Mouse (Mus musculus) lung, embryonic 15.5 days (tissue): ENCODE measurements around the gene Prex1. TPM values are rescaled to one million over a fixed set of nuclear protein-coding genes. Genes with fewer than 3 reads are reported as not detected.
A peak's percentile ranks its signal among the peaks of the same experiment; 100 is the strongest.

Source experiments
- ATAC-seq: fragments of 200-750 bp; cut with Nextera tagmentation; 2 replicates; pipeline ENCODE4 v1.8.0; 2017; ENCODE audit warnings: moderate number of reproducible peaks, borderline replicate concordance; ENCODE audit not compliant: low FRiP score, low TSS enrichment; ENCODE audit errors: extremely low read depth
- H3K27ac ChIP-seq: fragments of 300-500 bp; sonication (generic); 2 replicates; pipeline ENCODE4 v1.5.1; 2015; ENCODE audit warnings: moderate library complexity, mild to moderate bottlenecking, inconsistent platforms
- H3K27me3 ChIP-seq: fragments of 300-500 bp; sonication (generic); 2 replicates; pipeline ENCODE4 v1.6.1; 2015; ENCODE audit warnings: inconsistent platforms
- H3K36me3 ChIP-seq: fragments of 300-500 bp; sonication (generic); 2 replicates; pipeline ENCODE4 v1.6.1; 2015; ENCODE audit warnings: inconsistent platforms
- H3K4me1 ChIP-seq: fragments of 300-500 bp; sonication (generic); 2 replicates; pipeline ENCODE4 v1.6.1; 2015; ENCODE audit warnings: inconsistent platforms
- H3K4me2 ChIP-seq: fragments of 300-500 bp; sonication (generic); 2 replicates; pipeline ENCODE4 v1.6.1; 2015; ENCODE audit warnings: inconsistent platforms, mild to moderate bottlenecking, moderate library complexity
- H3K4me3 ChIP-seq: fragments of 300-500 bp; sonication (generic); 2 replicates; pipeline ENCODE4 v1.5.1; 2015; ENCODE audit warnings: mild to moderate bottlenecking, inconsistent platforms
- H3K9ac ChIP-seq: fragments of 300-500 bp; sonication (generic); 2 replicates; pipeline ENCODE4 v1.6.1; 2015; ENCODE audit warnings: inconsistent platforms
- H3K9me3 ChIP-seq: fragments of 300-500 bp; sonication (generic); 2 replicates; pipeline ENCODE4 v1.6.1; 2016; ENCODE audit warnings: inconsistent platforms
- WGBS: fragments of 180-500 bp; shearing (Covaris S2); methylation state at CpG from one replicate; pipeline ENCODE4 v1.1.7; 2015; 5-methylcytosine and 5-hydroxymethylcytosine counted together
- polyA plus RNA-seq: library from polyadenylated mRNA; unstranded; fragments of >200 nt; fragmentation: Nextera tagmentation; extraction: Ambion mirVana; gene quantifications from 2 replicates; pipeline ENCODE4 v1.2.1, GENCODE M21; 2015

Prex1 gene
- polyA plus RNA-seq, 1 experiment from 2014 or later, result 10.6 TPM

DNA sequence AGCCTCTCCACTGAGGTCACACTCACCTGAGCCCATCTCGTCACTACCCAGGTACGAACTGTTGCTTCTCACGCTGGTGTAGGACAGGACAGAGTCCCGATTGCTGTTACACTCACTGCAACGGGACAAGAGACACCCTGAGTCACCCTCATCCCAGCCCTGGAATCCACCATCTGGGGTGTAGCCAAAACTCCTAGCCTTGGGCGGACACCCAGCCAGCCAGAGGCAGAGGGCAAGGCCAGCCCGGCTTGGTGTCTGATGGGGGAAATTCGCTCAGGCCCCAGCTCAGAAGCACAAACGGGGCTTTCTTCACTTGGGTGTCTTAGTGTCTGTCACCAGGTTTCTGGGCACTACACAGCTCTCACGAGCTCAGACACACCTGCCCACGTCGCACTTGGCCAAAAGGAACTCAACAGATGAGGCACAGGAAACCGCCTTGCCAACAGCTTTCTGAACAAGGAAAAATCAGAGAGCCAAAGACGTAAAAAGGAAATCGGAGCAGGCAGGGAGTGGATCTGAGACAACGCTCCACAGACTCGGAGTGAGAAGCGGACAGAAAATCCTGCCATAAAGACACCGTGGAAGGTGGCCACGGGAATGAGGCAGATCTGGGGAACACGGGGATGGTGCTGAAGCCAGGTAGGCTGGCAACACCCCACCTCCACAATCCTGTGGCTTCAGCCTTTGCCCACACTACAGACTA, 131.6 kb downstream of the Prex1 start:
- no peaks in the 10 kb centered on the region for H3K27me3 ChIP-seq
- no peaks in the 10 kb centered on the region for H3K9me3 ChIP-seq
- no peak overlapping the region for H3K27ac ChIP-seq
- H3K4me2 ChIP-seq, result no peak overlapping the region
- no peaks in the 10 kb centered on the region for H3K4me1 ChIP-seq
- H3K9ac ChIP-seq, result no peak overlapping the region
- no peak overlapping the region for H3K4me3 ChIP-seq
- no peak for ATAC-seq
- no peaks in the 10 kb centered on the region for H3K36me3 ChIP-seq
- 87% methylated on average over 21 of the region's 21 CpGs for WGBS

DNA sequence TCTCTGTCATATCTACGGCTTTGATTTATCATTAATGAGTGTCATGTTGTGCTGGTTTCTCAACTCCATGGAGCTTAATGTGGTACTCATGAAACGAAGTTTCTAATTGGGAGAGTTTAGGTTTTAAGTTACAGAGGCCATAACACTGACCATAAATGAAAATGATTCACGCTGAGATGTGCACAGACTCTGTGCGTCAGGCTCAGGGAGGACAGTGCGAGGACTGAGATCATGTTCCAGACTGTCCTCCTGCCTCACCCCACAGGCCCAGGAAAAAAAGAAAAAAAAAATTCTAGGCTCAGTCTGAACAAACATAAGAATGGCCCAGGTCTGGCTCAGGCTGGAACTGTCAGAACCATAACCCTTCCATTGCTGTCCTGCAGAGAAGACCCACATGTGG, 133.8 kb downstream of the Prex1 start:
- Histone ChIP-seq H3K27me3 (no peaks in the 10 kb centered on the region), H3K9ac (no peak overlapping the region), H3K4me1 (no peaks in the 10 kb centered on the region), H3K9me3 (no peaks in the 10 kb centered on the region), H3K4me3 (no peak overlapping the region), H3K4me2 (no peak overlapping the region), H3K36me3 (no peaks in the 10 kb centered on the region), H3K27ac (no peak overlapping the region)
- no peak for ATAC-seq
- 87% methylated on average over 5 of the region's 5 CpGs for WGBS

DNA sequence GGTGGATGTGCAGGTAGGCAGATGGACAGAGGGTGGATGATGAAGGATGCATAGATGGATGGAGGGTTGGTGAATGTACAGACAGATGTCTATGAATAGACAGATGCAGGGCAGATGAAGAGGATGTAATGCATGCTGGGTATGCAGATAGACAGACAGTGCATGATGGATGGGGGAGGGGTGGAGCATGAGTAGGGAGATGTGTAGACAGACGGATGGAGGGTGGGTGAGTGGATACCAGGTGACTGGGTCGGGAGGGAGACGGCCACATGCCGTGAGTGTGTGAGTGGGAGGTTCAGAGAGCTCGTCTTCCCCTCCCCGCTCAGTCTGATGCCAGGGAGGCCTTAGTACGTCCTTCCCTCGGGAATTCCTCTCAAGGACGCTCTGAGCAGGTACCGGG, 134.3 kb downstream of the Prex1 start:
- Histone ChIP-seq H3K4me1 (no peaks in the 10 kb centered on the region), H3K36me3 (no peaks in the 10 kb centered on the region), H3K4me2 (no peak overlapping the region), H3K9me3 (no peaks in the 10 kb centered on the region), H3K9ac (no peak overlapping the region), H3K4me3 (no peak overlapping the region), H3K27ac (no peak overlapping the region), H3K27me3 (no peaks in the 10 kb centered on the region)
- WGBS, result 74% methylated on average over 10 of the region's 10 CpGs
- ATAC-seq, result no peak

DNA sequence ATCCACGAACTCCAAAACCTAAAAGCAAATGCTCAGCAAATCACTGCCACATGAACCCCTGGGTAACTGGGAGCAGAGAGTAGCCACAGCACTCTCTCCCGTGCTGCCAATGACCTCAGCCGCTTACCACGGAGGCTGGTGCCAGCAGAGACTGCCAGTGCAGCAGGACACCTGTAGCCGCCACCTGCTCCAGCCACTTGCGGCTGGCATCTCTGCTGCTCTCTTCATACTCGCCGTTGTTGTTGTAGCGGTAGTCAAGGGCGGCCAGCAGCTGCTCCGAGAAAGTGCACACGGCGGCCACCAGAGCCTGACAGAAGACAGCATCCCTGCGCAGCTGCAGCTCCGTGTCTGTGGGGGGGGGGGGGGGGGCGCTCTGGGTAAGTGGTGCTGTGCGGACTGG, 138.2 kb downstream of the Prex1 start:
- H3K9ac ChIP-seq, result no peak overlapping the region
- no peaks in the 10 kb centered on the region for H3K27me3 ChIP-seq
- no peak overlapping the region for H3K4me2 ChIP-seq
- WGBS, result 64% methylated on average over 17 of the region's 17 CpGs
- no peaks in the 10 kb centered on the region for H3K9me3 ChIP-seq
- H3K4me1 ChIP-seq, result no peaks in the 10 kb centered on the region
- H3K4me3 ChIP-seq, result no peak overlapping the region
- ATAC-seq, result no peak
- no peak overlapping the region for H3K27ac ChIP-seq
- no peaks in the 10 kb centered on the region for H3K36me3 ChIP-seq

DNA sequence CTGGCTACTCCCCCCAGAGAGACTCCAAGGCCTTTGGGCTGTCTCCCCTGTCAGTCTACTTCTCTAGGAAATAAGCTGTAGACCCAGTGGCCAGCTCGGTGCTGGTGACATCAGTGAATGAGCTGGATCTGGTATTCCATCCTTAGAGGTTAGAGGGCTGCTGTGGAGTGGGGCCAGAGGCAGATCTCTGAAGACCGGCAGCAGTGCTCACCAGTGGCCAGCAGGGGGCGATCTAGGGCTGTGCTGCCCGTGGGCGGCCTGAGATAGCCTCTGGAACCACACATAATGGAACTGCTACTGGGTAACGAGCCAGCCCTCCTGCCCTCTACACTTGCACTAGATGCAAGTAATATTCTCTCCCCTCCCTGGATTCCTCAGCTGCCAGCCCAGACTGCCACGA, 138.7 kb downstream of the Prex1 start:
- WGBS, result 13% methylated on average over 7 of the region's 7 CpGs
- no peak for ATAC-seq
- Histone ChIP-seq H3K27ac (no peak overlapping the region), H3K9ac (no peak overlapping the region), H3K4me3 (no peak overlapping the region), H3K27me3 (no peaks in the 10 kb centered on the region), H3K4me2 (no peak overlapping the region), H3K4me1 (no peaks in the 10 kb centered on the region), H3K9me3 (no peaks in the 10 kb centered on the region), H3K36me3 (no peaks in the 10 kb centered on the region)

DNA sequence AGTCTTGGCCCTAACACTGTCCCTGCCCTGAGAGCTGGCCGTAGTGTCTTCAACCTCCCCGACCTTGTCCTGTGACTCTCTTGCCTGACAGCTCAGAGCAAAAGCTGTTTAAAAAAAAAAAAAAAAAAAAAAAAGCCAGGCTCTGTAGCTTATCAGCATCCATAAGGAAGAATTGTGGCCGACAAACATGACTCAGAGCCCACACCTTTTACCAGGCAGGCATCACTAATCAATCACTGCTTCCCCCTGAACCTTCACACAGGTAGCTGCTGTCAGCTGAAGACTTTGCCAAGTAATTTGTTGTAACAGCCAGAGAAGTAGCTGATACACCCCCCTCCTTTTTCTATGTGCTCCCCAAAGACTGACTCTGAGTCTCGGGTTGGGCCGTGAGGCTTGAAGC, 140.0 kb downstream of the Prex1 start:
- no peak overlapping the region for H3K4me2 ChIP-seq
- no peak for ATAC-seq
- H3K9ac ChIP-seq, result no peak overlapping the region
- H3K27me3 ChIP-seq, result no peaks in the 10 kb centered on the region
- H3K36me3 ChIP-seq, result no peaks in the 10 kb centered on the region
- WGBS, result 67% methylated on average over 5 of the region's 5 CpGs
- H3K4me1 ChIP-seq, result no peaks in the 10 kb centered on the region
- H3K9me3 ChIP-seq, result no peaks in the 10 kb centered on the region
- no peak overlapping the region for H3K27ac ChIP-seq
- no peak overlapping the region for H3K4me3 ChIP-seq

DNA sequence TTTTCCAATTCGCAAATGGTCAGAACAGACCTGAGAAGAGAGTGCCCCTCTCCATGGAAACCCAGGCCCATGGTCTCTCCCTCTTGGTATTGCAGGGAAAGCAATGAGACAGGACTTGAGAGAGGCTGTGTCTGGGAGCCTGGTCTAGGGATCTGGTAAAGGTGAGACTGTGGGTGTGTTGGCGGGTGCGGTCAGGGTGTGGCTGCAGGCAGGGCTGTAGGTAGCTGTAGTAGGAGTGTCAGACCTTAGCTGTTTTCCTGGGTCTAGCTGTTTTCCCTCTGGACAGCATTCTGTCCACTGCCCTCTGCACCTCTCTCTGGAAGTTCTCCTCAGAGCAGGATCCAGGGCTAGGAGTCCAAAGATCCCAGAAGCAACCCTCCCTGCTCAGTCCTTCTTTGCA, 141.3 kb downstream of the Prex1 start:
- no peaks in the 10 kb centered on the region for H3K9me3 ChIP-seq
- ATAC-seq, result no peak
- no peak overlapping the region for H3K4me2 ChIP-seq
- H3K4me3 ChIP-seq, result no peak overlapping the region
- no peaks in the 10 kb centered on the region for H3K4me1 ChIP-seq
- no peaks in the 10 kb centered on the region for H3K36me3 ChIP-seq
- H3K27me3 ChIP-seq, result no peaks in the 10 kb centered on the region
- H3K27ac ChIP-seq, result no peak overlapping the region
- 90% methylated on average over 3 of the region's 3 CpGs for WGBS
- H3K9ac ChIP-seq, result no peak overlapping the region

DNA sequence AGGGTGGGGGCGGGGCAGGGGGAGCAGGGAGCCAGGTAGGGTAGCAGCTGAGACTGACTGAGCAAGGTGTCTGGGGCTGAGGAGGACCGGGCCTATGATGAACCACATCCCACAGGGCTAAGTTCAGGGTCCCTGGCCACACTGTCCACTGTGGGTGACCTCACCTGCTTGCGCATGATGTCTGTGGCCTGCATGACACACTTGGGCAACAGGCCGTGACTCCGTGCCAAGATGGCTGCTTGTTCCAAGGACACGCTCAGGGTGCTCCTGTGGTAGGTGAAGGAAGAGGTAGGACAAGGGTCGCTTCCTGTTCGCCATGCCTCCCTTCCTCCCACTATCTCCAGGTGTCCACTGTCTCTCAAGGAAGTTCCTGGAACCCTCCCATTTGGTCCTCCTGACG, 144.4 kb downstream of the Prex1 start:
- Histone ChIP-seq H3K36me3 (no peaks in the 10 kb centered on the region), H3K9me3 (no peaks in the 10 kb centered on the region), H3K4me2 (no peak overlapping the region), H3K27me3 (no peaks in the 10 kb centered on the region), H3K4me3 (no peak overlapping the region), H3K4me1 (0 out of 2 replicates have a peak, but pooled peaks cover 2% of the 10 kb centered on the region), H3K9ac (no peak overlapping the region), H3K27ac (no peak overlapping the region)
- 91% methylated on average over 9 of the region's 9 CpGs for WGBS
- ATAC-seq, result no peak

DNA sequence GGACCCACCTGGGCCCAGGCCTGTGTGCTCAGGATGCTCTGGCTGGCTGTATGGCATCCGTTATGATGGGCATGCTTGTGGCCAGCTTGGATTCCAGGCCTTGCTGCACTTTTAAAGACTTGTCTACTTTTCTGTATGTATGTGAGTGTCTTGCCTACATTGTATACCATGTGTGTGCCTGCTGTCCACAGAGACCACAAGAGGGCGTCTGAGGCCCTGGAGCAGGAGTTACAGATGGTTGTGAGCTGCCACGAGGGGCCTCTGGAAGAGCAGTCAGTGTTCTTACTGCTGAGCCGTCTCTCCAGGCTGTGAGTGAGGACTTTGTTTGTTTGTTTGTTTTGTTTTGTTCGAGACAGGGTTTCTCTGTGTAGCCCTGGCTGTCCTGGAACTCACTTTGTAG, 148.1 kb downstream of the Prex1 start:
- H3K36me3 ChIP-seq, result no peaks in the 10 kb centered on the region
- no peaks in the 10 kb centered on the region for H3K27me3 ChIP-seq
- ATAC-seq, result no peak
- WGBS, result 69% methylated on average over 5 of the region's 5 CpGs
- H3K9me3 ChIP-seq, result no peaks in the 10 kb centered on the region
- H3K9ac ChIP-seq, result no peak overlapping the region
- H3K27ac ChIP-seq, result no peak overlapping the region
- 0 out of 2 replicates have a peak, but pooled peaks cover 2% of the 10 kb centered on the region for H3K4me1 ChIP-seq
- H3K4me3 ChIP-seq, result no peak overlapping the region
- no peak overlapping the region for H3K4me2 ChIP-seq

DNA sequence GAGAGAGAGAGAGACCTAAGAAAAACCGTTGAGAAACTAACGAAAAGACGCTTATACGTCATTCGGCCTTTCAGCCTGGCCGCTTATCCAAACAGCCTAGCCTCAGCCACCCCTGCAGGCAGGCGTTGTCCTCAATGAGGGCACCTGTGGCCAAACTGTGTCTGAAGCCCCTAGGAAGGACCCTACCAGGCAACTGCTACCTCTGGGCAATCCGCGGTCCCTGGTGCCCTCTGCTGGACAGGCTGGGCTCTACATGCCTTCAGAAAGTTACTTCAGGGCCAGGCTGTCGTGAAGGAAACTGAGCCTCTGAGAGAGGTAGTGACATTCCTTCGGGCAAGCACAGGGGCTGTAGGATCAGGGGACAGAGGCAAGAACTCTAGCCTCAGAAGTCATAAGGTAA, 149.2 kb downstream of the Prex1 start:
- 0 out of 2 replicates have a peak, but pooled peaks cover 2% of the 10 kb centered on the region for H3K4me1 ChIP-seq
- no peaks in the 10 kb centered on the region for H3K27me3 ChIP-seq
- no peak overlapping the region for H3K9ac ChIP-seq
- H3K4me2 ChIP-seq, result peak overlapping the region; percentile 49
- 5% methylated on average over 11 of the region's 11 CpGs for WGBS
- H3K27ac ChIP-seq, result no peak overlapping the region
- 0 out of 2 replicates have a peak overlapping the region, but pooled peaks have one; percentile 6 for H3K4me3 ChIP-seq
- H3K36me3 ChIP-seq, result no peaks in the 10 kb centered on the region
- peak; percentile 47; the same call in 1 of the 2 replicates for ATAC-seq
- no peaks in the 10 kb centered on the region for H3K9me3 ChIP-seq

DNA sequence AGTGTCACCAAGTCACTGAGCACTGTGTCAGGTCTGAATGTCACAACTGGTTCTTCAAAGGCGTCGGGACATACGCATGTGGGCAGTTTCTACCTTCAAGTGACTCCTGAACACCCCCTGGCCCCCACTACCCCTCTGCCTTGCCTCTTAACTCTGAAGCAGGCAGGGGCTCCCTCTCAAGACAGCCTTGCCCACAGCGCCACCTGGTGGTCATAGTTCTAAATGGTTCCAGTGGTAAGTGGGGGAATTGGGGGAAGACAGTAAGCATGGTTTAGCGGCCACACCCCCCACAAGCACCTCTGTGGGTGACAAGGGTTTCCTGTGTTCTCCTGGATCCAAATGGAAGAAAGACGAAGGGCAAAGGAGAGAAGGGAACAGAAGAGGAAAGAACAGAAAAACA, 149.7 kb downstream of the Prex1 start:
- H3K36me3 ChIP-seq, result no peaks in the 10 kb centered on the region
- H3K9me3 ChIP-seq, result no peaks in the 10 kb centered on the region
- H3K4me3 ChIP-seq, result no peak overlapping the region
- no peak overlapping the region for H3K27ac ChIP-seq
- peak overlapping the region; percentile 49; the same call in 1 of the 2 replicates for H3K4me2 ChIP-seq
- 0 out of 2 replicates have a peak, but pooled peaks cover 2% of the 10 kb centered on the region for H3K4me1 ChIP-seq
- WGBS, result 13% methylated on average over 6 of the region's 6 CpGs
- peak; percentile 33; the same call in 1 of the 2 replicates for ATAC-seq
- no peak overlapping the region for H3K9ac ChIP-seq
- H3K27me3 ChIP-seq, result no peaks in the 10 kb centered on the region; the same call in 1 of the 2 replicates

DNA sequence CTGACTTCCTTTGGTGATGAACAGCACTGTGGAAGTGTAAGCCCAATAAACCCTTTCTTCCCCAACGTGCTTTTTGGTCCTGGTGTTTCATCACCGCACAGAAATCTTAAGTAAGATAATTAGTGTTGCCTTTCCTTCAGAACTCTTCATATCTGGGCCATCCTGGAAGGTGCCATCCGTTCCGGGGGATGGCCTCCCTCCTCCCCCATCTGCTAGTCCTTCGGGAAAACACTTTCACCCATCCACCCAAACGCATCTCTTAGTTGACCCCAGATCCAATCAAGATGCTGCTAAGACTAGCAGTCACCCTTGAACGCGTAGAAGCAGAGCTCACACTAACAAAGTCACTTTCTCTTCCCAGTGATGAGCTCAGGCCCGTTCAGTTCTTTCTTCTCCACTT, 150.6 kb downstream of the Prex1 start:
- Histone ChIP-seq H3K36me3 (no peaks in the 10 kb centered on the region), H3K9me3 (no peaks in the 10 kb centered on the region), H3K4me1 (0 out of 2 replicates have a peak, but pooled peaks cover 2% of the 10 kb centered on the region), H3K4me3 (no peak overlapping the region), H3K27ac (no peak overlapping the region), H3K9ac (no peak overlapping the region), H3K4me2 (no peak overlapping the region), H3K27me3 (no peaks in the 10 kb centered on the region; the same call in 1 of the 2 replicates)
- ATAC-seq, result no peak
- WGBS, result 86% methylated on average over 9 of the region's 9 CpGs
